Mouse (Mus musculus): Measurements from ENCODE around the gene Fbxo48.

The Fbxo48 gene

GRCm38 (mm10) chr11:16973086-16973485, 21.9 kb downstream of the Fbxo48 start:
- no peak for DNase-seq

- peak; percentile 47 for DNase-seq
Observed at GRCm38 (mm10) chr11:16976937-16977336, 25.8 kb downstream of the Fbxo48 start.

- no peak for DNase-seq
Observed at GRCm38 (mm10) chr11:16977611-16978010, 26.4 kb downstream of the Fbxo48 start.

GRCm38 (mm10) chr11:16978161-16978707, 27.1 kb downstream of the Fbxo48 start:
- no peak for DNase-seq

GRCm38 (mm10) chr11:16986550-16987187, 35.5 kb downstream of the Fbxo48 start:
- DNase-seq = no peak

- no peak for DNase-seq
Observed at GRCm38 (mm10) chr11:16987745-16988328, 36.7 kb downstream of the Fbxo48 start.

- DNase-seq = no peak
Observed at GRCm38 (mm10) chr11:16989885-16990284, 38.7 kb downstream of the Fbxo48 start.

- DNase-seq = no peak
Observed at GRCm38 (mm10) chr11:16992880-16993279, 41.7 kb downstream of the Fbxo48 start.

- DNase-seq = no peak
Observed at GRCm38 (mm10) chr11:16996818-16997217, 45.6 kb downstream of the Fbxo48 start.

GRCm38 (mm10) chr11:16997465-16997864, 46.3 kb downstream of the Fbxo48 start:
- DNase-seq = no peak

GRCm38 (mm10) chr11:16999387-16999786, 48.2 kb downstream of the Fbxo48 start:
- no peak for DNase-seq

GRCm38 (mm10) chr11:16999933-17000332, 48.8 kb downstream of the Fbxo48 start:
- no peak for DNase-seq

- DNase-seq = no peak
Observed at GRCm38 (mm10) chr11:17000353-17001334, 49.5 kb downstream of the Fbxo48 start.

GRCm38 (mm10) chr11:17002739-17003373, 51.7 kb downstream of the Fbxo48 start:
- no peak for DNase-seq

- no peak for DNase-seq
Observed at GRCm38 (mm10) chr11:17003757-17004156, 52.6 kb downstream of the Fbxo48 start.

All from lung, postnatal 14 days (tissue).